Comparison of ENCODE assay signal across 23 mouse cellular contexts in the genomic region with DNA sequence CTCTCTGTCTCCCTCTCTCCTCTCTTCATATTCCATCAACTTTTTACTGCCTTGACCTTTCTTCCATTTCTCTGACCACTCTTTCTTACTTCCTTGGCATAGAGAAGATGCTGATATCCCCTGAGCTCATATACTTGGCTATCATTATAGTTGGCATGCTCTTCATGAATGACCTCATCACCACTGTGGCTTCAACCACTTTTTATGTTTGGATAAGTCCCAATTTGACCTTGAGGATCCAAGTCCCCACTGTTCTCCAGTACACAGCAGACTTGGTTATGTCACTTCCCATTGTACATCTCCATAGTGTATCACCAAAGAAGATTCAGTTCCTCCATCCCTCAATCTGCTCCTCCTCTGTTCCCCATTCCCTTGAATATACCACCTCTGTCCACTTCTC.
"Had no signal": no experiment of that assay in that cellular context is flagged by ENCODE, and none has a peak within 500 bp of the region (broad histone marks: within the 10 kb centered on the region; RNA-seq: fewer than 3 reads in every experiment).

No protein-coding gene starts in this region.

- DNase-seq: gastrocnemius, postnatal 14 days; gastrocnemius, postnatal 36 days; heart, adult 2 months; heart, postnatal 36 days; kidney, adult 11 months; kidney, adult 2 months; kidney, adult 9 months; kidney, postnatal 14 days; kidney, postnatal 36 days; liver; liver, embryonic 13.5 days had no signal

- H3K4me3 ChIP-seq: heart, adult 2 months; heart, embryonic 12.5 days; hindbrain, embryonic 13.5 days; hindbrain, embryonic 15.5 days; kidney, embryonic 15.5 days; left cerebral cortex, adult 2 months; limb, embryonic 10.5 days; limb, embryonic 12.5 days; liver, embryonic 13.5 days; liver, embryonic 15.5 days had no signal

- H3K4me1 ChIP-seq: hindbrain, embryonic 13.5 days; hindbrain, embryonic 15.5 days; liver, embryonic 13.5 days; liver, embryonic 15.5 days had no signal

- H3K36me3 ChIP-seq: heart, embryonic 12.5 days; hindbrain, embryonic 13.5 days; hindbrain, embryonic 15.5 days; kidney, embryonic 15.5 days; limb, embryonic 10.5 days; limb, embryonic 12.5 days; liver, embryonic 13.5 days; liver, embryonic 15.5 days had no signal

- H3K27ac ChIP-seq: heart, adult 2 months; hindbrain, embryonic 13.5 days; hindbrain, embryonic 15.5 days; hindbrain, postnatal 0 days; kidney, embryonic 15.5 days; kidney, postnatal 0 days; left cerebral cortex, adult 2 months; limb, embryonic 10.5 days; limb, embryonic 12.5 days; liver, embryonic 13.5 days; liver, embryonic 15.5 days had no signal

- H3K4me2 ChIP-seq: heart, embryonic 12.5 days; hindbrain, embryonic 13.5 days; hindbrain, embryonic 15.5 days; kidney, embryonic 15.5 days; limb, embryonic 12.5 days; liver, embryonic 11.5 days; liver, embryonic 13.5 days; liver, embryonic 15.5 days had no signal

- H3K27me3 ChIP-seq: heart, embryonic 12.5 days; hindbrain, embryonic 13.5 days; hindbrain, embryonic 15.5 days; kidney, embryonic 15.5 days; limb, embryonic 12.5 days; liver, embryonic 13.5 days; liver, embryonic 15.5 days had no signal

- H3K9me3 ChIP-seq: heart, embryonic 12.5 days; hindbrain, embryonic 13.5 days; hindbrain, embryonic 15.5 days; kidney, embryonic 15.5 days; limb, embryonic 10.5 days; limb, embryonic 12.5 days; liver, embryonic 13.5 days; liver, embryonic 15.5 days had no signal

- ATAC-seq: hindbrain, postnatal 0 days; intestine, embryonic 16.5 days had no signal

- H3K9ac ChIP-seq: heart, embryonic 12.5 days; hindbrain, embryonic 13.5 days; hindbrain, embryonic 15.5 days; kidney, embryonic 15.5 days; limb, embryonic 12.5 days; liver, embryonic 13.5 days; liver, embryonic 15.5 days had no signal
